Mouse (Mus musculus): ENCODE measurements around the gene Ube2g2. TPM values are rescaled to one million over a fixed set of nuclear protein-coding genes. Genes with fewer than 3 reads are reported as not detected.

Ube2g2 gene
- polyA plus RNA-seq, 1 experiment from 2014 or later = 98.4 TPM

DNA sequence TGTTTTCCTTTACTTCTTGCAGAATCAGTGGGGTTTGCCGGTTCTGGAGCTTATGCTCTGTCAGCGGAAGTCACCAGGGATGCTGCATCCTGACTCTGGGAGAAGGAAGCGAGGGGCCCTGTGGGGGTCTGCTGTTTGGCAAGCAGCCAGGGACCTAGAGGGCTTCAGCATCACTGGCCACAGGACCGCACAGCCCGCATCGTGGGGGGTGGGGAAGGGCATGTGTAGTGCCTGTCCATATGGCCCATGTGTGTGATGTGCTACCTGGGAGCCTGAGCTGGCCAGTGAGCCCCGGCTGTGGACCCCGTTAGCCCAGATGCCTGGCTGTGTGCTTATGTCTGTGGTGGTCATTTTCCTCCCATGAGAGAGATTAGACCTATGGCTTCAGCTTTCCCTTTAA, 32.3 kb upstream of the Ube2g2 start:
- no peak for DNase-seq (ENCODE audit: low spot score)
- H3K9me3 ChIP-seq (replicated peaks) = no peaks in the 10 kb centered on the region
- H3K27me3 ChIP-seq (ENCODE audit: low read depth, poor library complexity, severe bottlenecking) = no peaks in the 10 kb centered on the region
- no peak overlapping the region for H3K27ac ChIP-seq
- H3K4me3 ChIP-seq = no peak overlapping the region
- 89% methylated on average over 8 of the region's 8 CpGs for WGBS
- no peaks in the 10 kb centered on the region for H3K4me1 ChIP-seq
- peaks cover 84% of the 10 kb centered on the region for H3K36me3 ChIP-seq

DNA sequence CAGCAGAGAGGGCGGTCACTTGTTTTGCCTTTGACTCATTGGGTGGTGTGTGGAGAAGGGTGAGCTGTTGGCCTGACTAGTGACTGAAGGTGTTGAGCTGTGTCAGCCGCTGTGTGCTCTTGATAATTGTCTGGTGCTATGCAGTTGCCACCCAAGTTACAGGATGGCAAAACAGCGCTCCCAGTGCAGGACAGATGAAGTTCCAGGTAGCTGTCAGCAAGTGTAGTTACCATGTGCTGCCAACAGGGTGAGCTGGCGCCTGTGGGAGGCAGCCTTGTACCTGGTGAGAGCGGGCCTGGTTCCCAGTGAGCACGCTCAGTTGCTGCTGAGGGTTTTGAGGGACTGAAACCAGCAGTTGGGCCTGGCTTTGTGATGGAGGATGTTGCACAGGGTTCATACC, 31.3 kb upstream of the Ube2g2 start:
- WGBS = 39% methylated on average over 6 of the region's 6 CpGs
- peaks cover 91% of the 10 kb centered on the region for H3K36me3 ChIP-seq

DNA sequence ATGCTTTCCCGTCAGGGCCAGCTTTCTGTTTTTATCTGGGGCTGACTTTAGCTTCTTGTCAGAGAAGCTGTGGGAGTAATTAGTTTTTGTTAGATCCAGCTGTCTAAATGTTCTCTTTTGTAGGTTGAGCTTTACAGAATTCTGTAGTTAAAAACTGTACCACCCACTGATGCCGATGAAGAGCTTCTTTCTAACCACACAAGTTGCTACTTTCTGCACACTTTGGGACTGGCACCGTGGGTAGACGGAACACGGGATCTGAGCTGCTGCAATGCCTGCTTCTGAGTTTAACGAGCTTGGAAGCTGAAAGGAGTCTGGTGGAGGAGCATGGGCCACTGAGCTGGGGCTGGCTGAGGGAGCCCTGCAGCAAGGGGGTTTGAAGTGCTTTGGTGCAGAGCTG, 30.5 kb upstream of the Ube2g2 start:
- no peak overlapping the region for H3K27ac ChIP-seq
- no peak overlapping the region for H3K4me3 ChIP-seq
- H3K4me1 ChIP-seq = no peaks in the 10 kb centered on the region
- no peaks in the 10 kb centered on the region for H3K27me3 ChIP-seq (ENCODE audit: low read depth, poor library complexity, severe bottlenecking)
- no peak for DNase-seq (ENCODE audit: low spot score)
- H3K36me3 ChIP-seq = peaks cover 94% of the 10 kb centered on the region
- WGBS = 90% methylated on average over 6 of the region's 6 CpGs
- H3K9me3 ChIP-seq (replicated peaks) = no peaks in the 10 kb centered on the region

More for the DNA sequence above, 31.3 kb upstream of the Ube2g2 start:
- peak; percentile 68 for DNase-seq (ENCODE audit: low spot score)
- Histone ChIP-seq H3K27me3 (ENCODE audit: low read depth, poor library complexity, severe bottlenecking) (no peaks in the 10 kb centered on the region), H3K4me3 (no peak overlapping the region), H3K9me3 (replicated peaks) (no peaks in the 10 kb centered on the region), H3K27ac (no peak overlapping the region), H3K4me1 (no peaks in the 10 kb centered on the region)

DNA sequence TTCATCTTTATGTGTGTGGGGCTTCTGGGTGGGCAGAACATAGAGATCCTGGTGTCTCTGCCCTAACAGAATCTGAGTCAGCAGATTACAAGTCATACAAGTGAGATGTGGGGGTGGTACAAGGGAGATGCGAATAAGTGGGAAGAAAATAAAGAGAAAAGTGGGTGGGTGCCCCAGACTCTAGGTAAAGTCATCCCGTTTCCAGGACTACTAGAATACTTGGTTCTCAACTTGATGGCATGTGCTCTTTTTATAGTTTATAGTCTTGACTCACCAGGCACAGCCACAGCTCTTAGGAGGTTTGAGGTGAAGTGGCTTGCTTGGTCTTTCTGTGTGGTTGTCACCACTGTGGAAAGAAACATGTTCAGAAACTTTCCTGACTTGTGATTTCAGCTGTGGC, 26.0 kb upstream of the Ube2g2 start:
- Histone ChIP-seq H3K4me1 (no peaks in the 10 kb centered on the region), H3K36me3 (peaks cover 80% of the 10 kb centered on the region), H3K27ac (no peak overlapping the region), H3K4me3 (no peak overlapping the region), H3K9me3 (replicated peaks) (no peaks in the 10 kb centered on the region), H3K27me3 (ENCODE audit: low read depth, poor library complexity, severe bottlenecking) (no peaks in the 10 kb centered on the region)
- 92% methylated on average over 2 of the region's 2 CpGs for WGBS
- no peak for DNase-seq (ENCODE audit: low spot score)

DNA sequence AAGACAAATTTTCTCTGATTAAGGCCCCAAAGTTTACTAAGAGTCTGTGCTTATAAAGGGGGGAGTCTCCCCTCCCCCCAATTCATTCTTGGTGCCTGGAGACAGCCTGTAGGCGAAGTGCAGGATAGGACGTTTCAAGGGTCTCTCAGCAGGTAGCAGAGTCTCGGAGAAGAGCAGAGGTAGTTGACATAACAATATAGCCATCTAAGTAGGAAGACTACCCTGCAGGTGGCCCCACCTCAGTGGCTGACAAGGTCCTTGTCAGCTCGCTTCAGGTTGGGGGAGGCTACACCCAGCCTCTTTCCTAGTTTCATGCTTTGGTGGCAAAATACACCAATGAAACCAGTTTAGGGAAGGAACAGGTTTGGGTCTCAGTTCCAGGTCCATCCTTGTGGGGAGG, 19.1 kb upstream of the Ube2g2 start:
- DNase-seq (ENCODE audit: low spot score) = no peak
- H3K4me1 ChIP-seq = peaks cover 21% of the 10 kb centered on the region
- H3K9me3 ChIP-seq (replicated peaks) = no peaks in the 10 kb centered on the region
- peaks cover 23% of the 10 kb centered on the region for H3K36me3 ChIP-seq
- no peaks in the 10 kb centered on the region for H3K27me3 ChIP-seq (ENCODE audit: low read depth, poor library complexity, severe bottlenecking)
- no peak overlapping the region for H3K27ac ChIP-seq
- H3K4me3 ChIP-seq = no peak overlapping the region
- 62% methylated on average over 4 of the region's 4 CpGs for WGBS

DNA sequence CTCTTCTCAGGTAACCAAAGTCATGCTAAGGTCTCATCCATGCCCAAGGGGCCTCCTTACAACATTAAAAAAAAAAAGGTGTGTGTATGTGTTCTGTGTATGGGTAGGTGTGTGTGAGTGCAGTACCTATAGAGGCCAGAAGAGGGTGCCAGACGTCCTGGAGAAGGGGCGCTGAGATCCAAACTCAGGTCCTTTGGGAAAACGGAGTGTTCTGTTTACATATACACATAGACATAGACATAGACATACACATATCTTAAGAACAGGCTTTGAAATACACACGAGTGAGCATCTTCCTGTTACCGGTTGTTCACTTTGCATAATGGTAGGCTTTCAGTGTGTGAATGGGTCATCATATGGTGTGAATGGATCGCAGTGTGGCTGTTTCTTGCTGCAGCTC, 18.0 kb upstream of the Ube2g2 start:
- no peak overlapping the region for H3K27ac ChIP-seq
- peaks cover 21% of the 10 kb centered on the region for H3K4me1 ChIP-seq
- H3K9me3 ChIP-seq (replicated peaks) = no peaks in the 10 kb centered on the region
- H3K36me3 ChIP-seq = peaks cover 21% of the 10 kb centered on the region
- no peak overlapping the region for H3K4me3 ChIP-seq
- no peaks in the 10 kb centered on the region for H3K27me3 ChIP-seq (ENCODE audit: low read depth, poor library complexity, severe bottlenecking)
- no peak for DNase-seq (ENCODE audit: low spot score)
- WGBS = 88% methylated on average over 6 of the region's 6 CpGs

DNA sequence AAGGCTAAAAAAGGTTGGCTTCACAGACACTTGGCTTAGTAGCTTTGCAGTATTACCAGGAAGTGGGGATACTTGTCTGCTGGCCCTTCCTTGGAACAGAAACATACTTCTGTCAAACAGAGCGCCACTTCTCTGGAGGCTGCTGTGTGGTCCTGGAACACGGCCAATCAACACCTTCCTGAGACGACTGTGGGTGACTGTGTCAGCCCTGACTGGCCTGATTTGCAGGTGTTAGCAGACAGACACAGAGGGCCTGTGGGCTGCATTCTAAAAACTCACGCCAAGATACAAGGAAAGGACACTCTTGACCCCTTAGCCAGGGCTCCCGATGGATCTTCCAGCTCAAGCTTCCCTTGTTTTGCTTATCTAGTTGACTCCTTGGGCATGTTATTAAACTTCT, 17.1 kb upstream of the Ube2g2 start:
- H3K4me1 ChIP-seq = peaks cover 21% of the 10 kb centered on the region
- H3K27ac ChIP-seq = no peak overlapping the region
- H3K27me3 ChIP-seq (ENCODE audit: low read depth, poor library complexity, severe bottlenecking) = no peaks in the 10 kb centered on the region
- no peaks in the 10 kb centered on the region for H3K9me3 ChIP-seq (replicated peaks)
- 92% methylated on average over 5 of the region's 5 CpGs for WGBS
- no peak for DNase-seq (ENCODE audit: low spot score)
- H3K36me3 ChIP-seq = peaks cover 23% of the 10 kb centered on the region
- H3K4me3 ChIP-seq = no peak overlapping the region

DNA sequence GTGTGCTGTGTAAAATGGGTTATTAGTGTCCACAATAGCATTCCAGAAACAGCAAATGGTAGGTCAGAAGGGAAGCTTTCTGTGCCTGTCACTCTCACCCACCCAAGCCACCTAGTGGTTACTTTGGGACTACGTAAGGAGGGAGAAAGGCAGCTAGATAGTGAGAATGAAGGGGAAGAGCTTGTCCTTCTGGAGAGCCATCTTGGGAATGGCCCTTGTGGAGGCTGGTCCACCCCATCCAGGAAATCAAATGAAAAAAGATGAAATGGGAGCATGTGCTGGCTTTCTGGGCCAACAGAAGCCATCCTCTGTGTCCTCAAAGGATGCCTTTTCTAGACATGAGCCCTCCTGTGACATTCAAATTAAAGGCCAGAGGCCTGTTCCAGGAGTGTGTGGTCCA, 16.7 kb upstream of the Ube2g2 start:
- Histone ChIP-seq H3K27me3 (ENCODE audit: low read depth, poor library complexity, severe bottlenecking) (no peaks in the 10 kb centered on the region), H3K9me3 (replicated peaks) (no peaks in the 10 kb centered on the region), H3K4me3 (peak overlapping the region; percentile 87), H3K27ac (peak overlapping the region; percentile 99), H3K4me1 (peaks cover 21% of the 10 kb centered on the region), H3K36me3 (peaks cover 25% of the 10 kb centered on the region)
- DNase-seq (ENCODE audit: low spot score) = no peak
- WGBS = 67% methylated on average over 1 of the region's 1 CpGs

DNA sequence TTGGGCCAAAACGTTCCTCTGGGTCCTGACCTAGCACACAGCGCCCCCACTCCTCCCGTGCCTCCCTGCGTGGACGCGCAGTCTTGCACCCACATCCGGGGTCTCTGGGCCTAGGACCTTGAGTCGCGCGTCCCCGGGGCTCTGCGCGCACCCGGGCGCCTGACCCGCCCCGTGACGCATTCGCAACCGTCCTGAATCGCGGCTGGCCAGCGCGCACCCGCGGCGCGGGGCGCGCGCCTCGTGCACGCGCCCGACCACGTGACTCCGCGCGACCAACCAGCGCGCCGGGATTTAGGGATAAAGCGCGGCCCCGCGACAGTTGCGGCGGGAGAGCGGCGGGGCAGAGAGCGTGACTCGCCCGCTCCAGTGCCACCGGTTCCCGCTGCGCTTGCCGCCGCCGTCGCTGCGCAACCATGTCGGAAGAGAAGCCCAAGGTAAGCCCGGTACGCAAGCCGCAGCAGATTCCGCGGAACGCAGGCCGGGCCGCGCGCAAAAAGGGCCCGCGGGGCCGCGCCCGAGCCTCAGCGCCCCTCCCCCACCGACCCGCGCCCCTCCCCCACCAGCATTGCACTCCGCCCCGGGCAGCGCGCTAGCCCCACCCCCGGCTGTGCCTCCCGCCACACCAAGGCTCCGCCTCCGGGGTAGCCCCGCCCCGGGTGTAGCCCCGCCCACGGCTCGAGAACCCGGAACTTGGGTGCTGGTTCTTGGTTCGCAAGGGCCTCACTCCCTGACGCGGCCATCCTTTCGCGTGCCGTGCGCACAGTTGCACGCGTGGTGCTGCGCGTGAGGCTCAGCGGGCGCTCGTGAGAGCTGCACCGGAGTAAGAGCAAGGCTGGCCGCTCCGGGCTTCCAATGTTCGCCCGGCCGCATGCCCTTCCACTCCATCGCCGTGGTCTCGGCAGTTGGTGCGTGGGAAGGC, 15.9 kb upstream of the Ube2g2 start, which contains the start of the genes Sumo3 and Gm49325:
Sumo3 (plus strand) TSS at position 190 of the 919 bp plus-strand sequence.
Gm49325 (plus strand) TSS at position 290 of the 919 bp plus-strand sequence.
- Histone ChIP-seq H3K27ac (peak within 1 kb of the TSS; percentile 99), H3K9me3 (replicated peaks) (no peaks in the 10 kb centered on the region), H3K4me1 (peaks cover 24% of the 10 kb centered on the region), H3K27me3 (ENCODE audit: low read depth, poor library complexity, severe bottlenecking) (no peaks in the 10 kb centered on the region), H3K36me3 (peaks cover 33% of the 10 kb centered on the region), H3K4me3 (peak within 1 kb of the TSS; percentile 87)
- peak; percentile 96 for DNase-seq (ENCODE audit: low spot score)
- 2% methylated on average over 104 of the region's 119 CpGs for WGBS

DNA sequence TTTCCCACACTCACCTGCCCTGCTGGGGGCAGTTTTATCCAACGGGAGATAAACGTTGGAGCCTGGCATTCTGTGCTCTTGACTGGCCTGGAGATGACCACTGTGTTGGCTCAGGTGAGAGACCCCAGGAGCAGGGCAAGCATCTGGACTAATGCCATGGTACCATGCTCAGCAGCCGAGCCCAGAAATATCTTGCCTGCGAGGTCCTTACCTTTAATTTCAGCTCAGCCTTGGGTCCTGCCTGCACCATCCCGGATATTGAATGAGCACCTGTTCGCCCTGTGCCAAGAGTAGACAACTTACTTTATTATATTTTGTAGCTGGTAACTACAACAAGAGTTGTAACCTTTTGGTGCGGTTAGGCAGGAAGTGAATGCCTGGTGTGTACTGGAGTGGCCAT, 15.2 kb upstream of the Ube2g2 start:
- no peak for DNase-seq (ENCODE audit: low spot score)

DNA sequence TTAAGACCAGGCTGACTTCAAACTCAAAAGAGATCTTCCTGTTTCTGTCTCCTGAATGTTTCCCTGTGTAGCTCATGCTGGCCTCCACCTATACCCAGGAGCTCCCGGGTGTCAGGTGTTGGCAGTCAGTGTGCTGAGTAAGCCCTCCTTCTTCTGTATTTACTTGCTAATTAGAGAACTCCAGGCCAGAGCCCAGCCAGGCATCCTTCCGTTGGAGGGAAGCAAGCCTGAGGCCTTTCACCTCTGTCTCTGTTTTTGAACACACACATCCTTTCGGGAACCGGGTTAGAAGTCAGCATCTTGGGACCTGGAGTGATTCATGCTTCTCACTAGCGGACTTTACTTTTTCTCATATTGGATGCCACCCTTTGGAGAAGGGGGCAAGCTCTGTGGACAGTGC, 14.6 kb upstream of the Ube2g2 start:
- peaks cover 24% of the 10 kb centered on the region for H3K4me1 ChIP-seq
- no peak overlapping the region for H3K27ac ChIP-seq
- peaks cover 46% of the 10 kb centered on the region for H3K36me3 ChIP-seq
- 84% methylated on average over 5 of the region's 5 CpGs for WGBS
- no peaks in the 10 kb centered on the region for H3K9me3 ChIP-seq (replicated peaks)
- H3K4me3 ChIP-seq = peak overlapping the region; percentile 87
- DNase-seq (ENCODE audit: low spot score) = no peak
- no peaks in the 10 kb centered on the region for H3K27me3 ChIP-seq (ENCODE audit: low read depth, poor library complexity, severe bottlenecking)

More for the DNA sequence above, 15.2 kb upstream of the Ube2g2 start:
- Histone ChIP-seq H3K9me3 (replicated peaks) (no peaks in the 10 kb centered on the region), H3K4me1 (peaks cover 24% of the 10 kb centered on the region), H3K4me3 (peak overlapping the region; percentile 87), H3K27me3 (ENCODE audit: low read depth, poor library complexity, severe bottlenecking) (no peaks in the 10 kb centered on the region), H3K27ac (peak overlapping the region; percentile 99), H3K36me3 (peaks cover 40% of the 10 kb centered on the region)
- 45% methylated on average over 7 of the region's 7 CpGs for WGBS

DNA sequence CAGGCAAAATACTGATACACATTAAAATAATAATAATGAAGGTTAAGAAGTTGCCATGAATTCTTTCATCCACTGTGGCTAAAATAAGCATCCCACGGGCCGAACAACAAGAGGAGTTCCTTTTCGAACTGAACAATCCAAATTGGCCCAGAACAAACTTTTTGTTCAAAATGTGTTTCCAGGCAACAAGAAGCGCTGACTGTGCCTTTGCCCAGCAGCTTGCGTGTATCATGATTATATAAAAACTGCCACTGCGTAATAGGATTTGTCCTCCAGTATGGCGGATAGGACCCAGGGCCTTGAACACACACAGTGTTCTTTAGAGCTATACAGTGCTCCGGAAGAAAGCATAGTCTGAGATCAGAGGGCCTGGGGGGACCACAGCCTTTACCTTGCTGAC, 13.5 kb upstream of the Ube2g2 start:
- H3K4me1 ChIP-seq = peaks cover 24% of the 10 kb centered on the region
- H3K27me3 ChIP-seq (ENCODE audit: low read depth, poor library complexity, severe bottlenecking) = no peaks in the 10 kb centered on the region
- no peaks in the 10 kb centered on the region for H3K9me3 ChIP-seq (replicated peaks)
- 93% methylated on average over 8 of the region's 8 CpGs for WGBS
- H3K27ac ChIP-seq = no peak overlapping the region
- no peak for DNase-seq (ENCODE audit: low spot score)
- peaks cover 57% of the 10 kb centered on the region for H3K36me3 ChIP-seq
- no peak overlapping the region for H3K4me3 ChIP-seq

DNA sequence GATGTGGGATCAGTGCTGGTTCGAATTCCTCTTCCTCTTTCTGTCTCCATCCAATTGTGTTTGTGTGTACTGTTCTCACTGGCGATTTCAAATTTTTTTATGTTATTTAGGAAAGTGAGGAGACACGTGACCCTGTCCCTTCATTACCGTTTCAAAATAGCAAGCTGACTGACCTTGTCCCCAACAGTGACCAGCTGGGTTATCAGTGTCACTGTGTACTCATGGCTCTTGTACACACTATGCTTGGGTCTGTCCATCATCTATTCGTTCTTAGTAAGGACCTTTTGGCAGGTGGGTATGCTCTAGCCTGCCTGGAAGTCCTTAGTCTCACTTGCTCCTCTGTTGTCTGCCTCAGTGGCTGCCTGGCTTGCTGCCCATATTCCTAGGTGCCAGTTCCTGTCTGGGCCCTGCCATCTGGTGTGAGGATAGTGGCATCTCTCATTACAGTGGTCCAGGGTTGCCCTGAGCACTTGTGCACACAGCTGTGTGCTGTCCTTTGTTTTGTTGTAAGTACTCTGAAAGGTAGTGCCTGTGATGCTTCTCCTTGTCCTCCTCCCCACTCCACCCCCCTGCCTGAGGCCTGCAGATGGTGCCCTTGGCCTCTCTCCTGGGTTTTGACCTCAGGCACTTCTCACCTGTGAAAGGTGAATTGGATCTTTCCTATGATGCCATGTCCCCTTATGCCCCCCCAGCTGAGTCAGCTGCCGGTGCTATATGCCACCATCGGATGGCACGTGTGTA, 11.7 kb upstream of the Ube2g2 start:
- no peak overlapping the region for H3K27ac ChIP-seq
- H3K4me3 ChIP-seq = no peak overlapping the region
- no peaks in the 10 kb centered on the region for H3K27me3 ChIP-seq (ENCODE audit: low read depth, poor library complexity, severe bottlenecking)
- no peak for DNase-seq (ENCODE audit: low spot score)
- peaks cover 24% of the 10 kb centered on the region for H3K4me1 ChIP-seq
- WGBS = 93% methylated on average over 8 of the region's 8 CpGs
- H3K36me3 ChIP-seq = peaks cover 75% of the 10 kb centered on the region
- no peaks in the 10 kb centered on the region for H3K9me3 ChIP-seq (replicated peaks)
